Comparison of ENCODE assay signal across 8 mouse cellular contexts in the genomic region with DNA sequence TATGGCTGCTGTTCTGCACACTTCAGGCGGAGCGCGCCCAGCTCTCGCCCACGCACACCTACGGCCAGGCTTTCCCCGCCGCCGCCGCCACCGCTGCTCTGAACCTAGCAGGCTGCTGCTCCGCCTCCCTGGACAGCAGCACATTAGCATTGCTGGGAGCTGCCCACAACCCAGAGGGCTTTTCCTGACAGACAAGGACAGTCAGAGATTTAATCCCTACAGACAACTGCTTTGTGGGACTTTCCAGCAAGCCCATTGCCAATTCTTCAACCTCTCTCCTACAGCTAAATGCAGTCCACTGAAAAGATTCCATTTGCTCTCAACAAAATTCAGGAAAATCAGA.
A peak's percentile ranks its signal among the peaks of the same experiment; 100 is the strongest.
DNase-seq lines count a peak whose midpoint lies in the region; ATAC-seq and TF ChIP-seq lines count a peak whose summit lies in the region.

No protein-coding gene starts in this region.

- peak overlapping the region; percentile 32; the same call in 1 of the 2 replicates for H3K4me3 ChIP-seq in heart, adult 2 months
- peak overlapping the region; percentile 51 for H3K4me3 ChIP-seq in kidney, adult 2 months (ENCODE audit: insufficient read depth, low read depth, low read length)
- H3K4me3 ChIP-seq in limb, embryonic 15.5 days = peak overlapping the region; percentile 28
- H3K4me3 ChIP-seq in myocyte = no peak overlapping the region
- peak overlapping the region; percentile 25 for H3K4me3 ChIP-seq in stomach, postnatal 0 days (ENCODE audit: low read depth, low read length)

- no peak overlapping the region for H3K27ac ChIP-seq in heart, adult 2 months
- peak overlapping the region; percentile 39 for H3K27ac ChIP-seq in kidney, adult 2 months (ENCODE audit: insufficient read depth, low read depth, low read length)
- 0 out of 2 replicates have a peak overlapping the region, but pooled peaks have one; percentile 1 for H3K27ac ChIP-seq in limb, embryonic 15.5 days
- H3K27ac ChIP-seq in stomach, postnatal 0 days (replicated peaks) = no peak overlapping the region

- no peaks in the 10 kb centered on the region for H3K36me3 ChIP-seq in heart, adult 2 months (ENCODE audit: control insufficient read depth, insufficient read depth, low read length)
- H3K36me3 ChIP-seq in kidney, adult 2 months (ENCODE audit: control insufficient read depth, insufficient read depth, low read length) = no peaks in the 10 kb centered on the region
- H3K36me3 ChIP-seq in limb, embryonic 15.5 days = no peaks in the 10 kb centered on the region
- H3K36me3 ChIP-seq in myocyte (ENCODE audit: control insufficient read depth, insufficient read depth) = peaks cover 14% of the 10 kb centered on the region
- no peaks in the 10 kb centered on the region for H3K36me3 ChIP-seq in stomach, postnatal 0 days (ENCODE audit: control insufficient read depth, insufficient read depth, low read length)

- peaks cover 1% of the 10 kb centered on the region; the same call in 1 of the 2 replicates for H3K4me1 ChIP-seq in heart, adult 2 months (ENCODE audit: control insufficient read depth, insufficient read depth, low read length)
- H3K4me1 ChIP-seq in kidney, adult 2 months (ENCODE audit: control insufficient read depth, insufficient read depth, low read length) = peaks cover 20% of the 10 kb centered on the region
- peaks cover 25% of the 10 kb centered on the region for H3K4me1 ChIP-seq in limb, embryonic 15.5 days
- H3K4me1 ChIP-seq in stomach, postnatal 0 days (replicated peaks; ENCODE audit: control insufficient read depth, insufficient read depth) = no peaks in the 10 kb centered on the region

- WGBS in heart, adult 2 months = 4% methylated on average over 12 of the region's 12 CpGs
- 6% methylated on average over 12 of the region's 12 CpGs for WGBS in kidney, adult 2 months
- WGBS in limb, embryonic 15.5 days = 5% methylated on average over 12 of the region's 12 CpGs
- 3% methylated on average over 12 of the region's 12 CpGs for WGBS in stomach, postnatal 0 days

- peak; percentile 53 for DNase-seq in 3T3-L1 (ENCODE audit: low read depth, low spot score)
- DNase-seq in T-cell, adult 2 months (ENCODE audit: low spot score) = peak; percentile 19
- peak; percentile 81 for DNase-seq in embryo, embryonic 10 days (ENCODE audit: low spot score)
- peak; percentile 54 to 62 for DNase-seq in heart, adult 2 months
- peak; percentile 77 for DNase-seq in kidney, adult 2 months
- peak; percentile 78 for DNase-seq in stomach, postnatal 0 days (ENCODE audit: low spot score)

- 0 out of 2 replicates have a peak, but pooled peaks have one; percentile 30 for ATAC-seq in limb, embryonic 15.5 days (ENCODE audit: insufficient number of reproducible peaks, low FRiP score, low TSS enrichment, low read depth)
- ATAC-seq in stomach, postnatal 0 days (ENCODE audit: low FRiP score, low TSS enrichment) = 0 out of 2 replicates have a peak, but pooled peaks have one; percentile 55

- no peak overlapping the region for H3ac ChIP-seq in myocyte (ENCODE audit: control insufficient read depth, insufficient read length)

- no peak for TF ChIP-seq EP300 in heart, adult 2 months (IDR thresholded peaks at IDR 0.05; ENCODE audit: insufficient read depth, low read depth, low read length)
- no peak for TF ChIP-seq EP300 in stomach, postnatal 0 days (optimal IDR thresholded peaks at IDR 0.05)

- H3K9ac ChIP-seq in heart, adult 2 months (ENCODE audit: low read depth, low read length) = peak overlapping the region; percentile 32; the same call in 1 of the 2 replicates
- H3K9ac ChIP-seq in limb, embryonic 15.5 days = no peak overlapping the region
- 0 out of 2 replicates have a peak overlapping the region, but pooled peaks have one; percentile 43 for H3K9ac ChIP-seq in stomach, postnatal 0 days (ENCODE audit: low read length)

- peak overlapping the region; percentile 54 for H3K4me2 ChIP-seq in limb, embryonic 15.5 days
- H3K4me2 ChIP-seq in myocyte (ENCODE audit: low read depth) = peak overlapping the region; percentile 66
- H3K4me2 ChIP-seq in stomach, postnatal 0 days (replicated peaks; ENCODE audit: low read depth) = peak overlapping the region; percentile 52

- TF ChIP-seq POLR2A in heart, adult 2 months (IDR thresholded peaks at IDR 0.05; ENCODE audit: insufficient read depth, low read depth, low read length) = no peak
- TF ChIP-seq POLR2A in kidney, adult 2 months (IDR thresholded peaks at IDR 0.05; ENCODE audit: low read depth, low read length) = no peak
- TF ChIP-seq POLR2A in myocyte (IDR thresholded peaks at IDR 0.05; ENCODE audit: insufficient read length, low read depth) = peak; percentile 22

- no peaks in the 10 kb centered on the region for H3K9me3 ChIP-seq in limb, embryonic 15.5 days
- no peaks in the 10 kb centered on the region for H3K9me3 ChIP-seq in stomach, postnatal 0 days (ENCODE audit: control insufficient read depth, low read length)

- H3K79me2 ChIP-seq in heart, adult 2 months (replicated peaks; ENCODE audit: control insufficient read depth, insufficient read depth, low read length) = no peaks in the 10 kb centered on the region
- H3K79me2 ChIP-seq in myocyte (ENCODE audit: control insufficient read depth, insufficient read depth) = peaks cover 60% of the 10 kb centered on the region

- intact Hi-C loops in heart, adult 2 months (cut with DNase I) = no loop called here

- no peaks in the 10 kb centered on the region for H3K27me3 ChIP-seq in heart, adult 2 months (ENCODE audit: control insufficient read depth, insufficient read depth, low read length)
- H3K27me3 ChIP-seq in kidney, adult 2 months (replicated peaks; ENCODE audit: control insufficient read depth, insufficient read depth, low read length) = no peaks in the 10 kb centered on the region
- no peaks in the 10 kb centered on the region for H3K27me3 ChIP-seq in limb, embryonic 15.5 days
- H3K27me3 ChIP-seq in myocyte (ENCODE audit: control insufficient read depth, insufficient read depth, insufficient read length) = no peaks in the 10 kb centered on the region
- H3K27me3 ChIP-seq in stomach, postnatal 0 days (ENCODE audit: control insufficient read depth, insufficient read depth, low read length) = no peaks in the 10 kb centered on the region

- no peak for TF ChIP-seq CTCF in heart, adult 2 months (IDR thresholded peaks at IDR 0.05)
- TF ChIP-seq CTCF in kidney, adult 2 months (conservative IDR thresholded peaks at IDR 0.05; ENCODE audit: insufficient read depth, insufficient read length, low read depth, low read length) = no peak
- TF ChIP-seq CTCF in stomach, postnatal 0 days (IDR thresholded peaks at IDR 0.05; ENCODE audit: low read depth) = no peak

TF ChIP-seq in myocyte, 11 proteins besides CTCF, POLR2A, EP300 and RAD21:
- peak in 2 of 3 experiments; percentile 40 to 56 for TF ChIP-seq MYOD1 (IDR thresholded peaks at IDR 0.05; ENCODE audit: control insufficient read depth in 1 of 3, insufficient read length in 2 of 3, low read depth in 2 of 3)
- TF ChIP-seq USF1 (IDR thresholded peaks at IDR 0.05; ENCODE audit: low read depth) = no peak
- TF ChIP-seq TCF12 (IDR thresholded peaks at IDR 0.05; ENCODE audit: insufficient read depth, poor library complexity, severe bottlenecking) = peak; percentile 8
- TF ChIP-seq POLR2AphosphoS2 (IDR thresholded peaks at IDR 0.05; ENCODE audit: insufficient read length, low read depth) = no peak
- no peak for TF ChIP-seq CEBPB (IDR thresholded peaks at IDR 0.05; ENCODE audit: insufficient read depth, poor library complexity, severe bottlenecking)
- TF ChIP-seq E2F4 (IDR thresholded peaks at IDR 0.05; ENCODE audit: insufficient read depth) = no peak
- TF ChIP-seq SRF (IDR thresholded peaks at IDR 0.05; ENCODE audit: control insufficient read depth, insufficient read length, low read depth) = no peak
- no peak for TF ChIP-seq MAX (IDR thresholded peaks at IDR 0.05; ENCODE audit: low read depth)
- TF ChIP-seq REST (IDR thresholded peaks at IDR 0.05; ENCODE audit: insufficient read depth, insufficient read length) = peak; percentile 12
- TF ChIP-seq MYOG (IDR thresholded peaks at IDR 0.05; ENCODE audit: control insufficient read depth in 1 of 3, insufficient read depth in 1 of 3, insufficient read length in 2 of 3, low read depth in 2 of 3) = peak in 1 of 3 experiments; percentile 40
- TF ChIP-seq TCF3 (IDR thresholded peaks at IDR 0.05; ENCODE audit: insufficient read length, low read depth) = no peak

Comparison
In these comparisons a context has a peak if more than half of its experiments do, and no peak if none do; other contexts are left out.
1. DNase-seq: peak in every context shown above with its lines; median percentile 81 in embryo, embryonic 10 days; 78 in stomach, postnatal 0 days; 77 in kidney, adult 2 months; 58 in heart, adult 2 months; 53 in 3T3-L1; 19 in T-cell, adult 2 months.
2. H3K27ac ChIP-seq: peak in kidney, adult 2 months (single experiment) and limb, embryonic 15.5 days (single experiment); none in heart, adult 2 months (single experiment) and stomach, postnatal 0 days (single experiment).
3. Peak in every context shown above with its lines, with median percentiles within 50 percentile points of each other: H3K4me2 ChIP-seq.